Mouse (Mus musculus) hindbrain, embryonic 16.5 days (tissue): ENCODE results near the gene Atp8a2. TPM values are rescaled to one million over a fixed set of nuclear protein-coding genes. Genes with fewer than 3 reads are reported as not detected.

Source experiments
- ATAC-seq: fragments of 200-750 bp; cut with Nextera tagmentation; 2 replicates; pipeline ENCODE4 v1.8.0; 2017; ENCODE audit warnings: moderate TSS enrichment, moderate library complexity
- H3K27ac ChIP-seq: fragments of 300-500 bp; sonication (generic); 2 replicates; pipeline ENCODE4 v1.5.1; 2014; ENCODE audit warnings: low read depth, mild to moderate bottlenecking, control low read depth, low read length, moderate library complexity
- H3K27me3 ChIP-seq: fragments of 300-500 bp; sonication (generic); replicated peaks from 2 replicates; pipeline ENCODE4 v1.6.1; 2014; ENCODE audit warnings: low read length; ENCODE audit not compliant: control insufficient read depth, insufficient read depth
- H3K36me3 ChIP-seq: fragments of 300-500 bp; sonication (generic); 2 replicates; pipeline ENCODE4 v1.6.1; 2014; ENCODE audit warnings: mild to moderate bottlenecking, low read length, moderate library complexity, mixed read lengths; ENCODE audit not compliant: control insufficient read depth, insufficient read depth
- H3K4me1 ChIP-seq: fragments of 300-500 bp; sonication (generic); 2 replicates; pipeline ENCODE4 v1.6.1; 2014; ENCODE audit warnings: low read depth, low read length; ENCODE audit not compliant: control insufficient read depth, insufficient read depth
- H3K4me2 ChIP-seq: fragments of 300-500 bp; sonication (generic); 2 replicates; pipeline ENCODE4 v1.6.1; 2014; ENCODE audit warnings: mild to moderate bottlenecking, low read length, control low read depth, moderate library complexity
- H3K4me3 ChIP-seq: fragments of 300-500 bp; sonication (generic); 2 replicates; pipeline ENCODE4 v1.5.1; 2014; ENCODE audit warnings: mild to moderate bottlenecking, low read length, control low read depth, moderate library complexity
- H3K9ac ChIP-seq: fragments of 300-500 bp; sonication (generic); 2 replicates; pipeline ENCODE4 v1.6.1; 2014; ENCODE audit warnings: low read depth, mild to moderate bottlenecking, control low read depth, low read length, moderate library complexity
- H3K9me3 ChIP-seq: fragments of 300-500 bp; sonication (generic); 2 replicates; pipeline ENCODE4 v1.6.1; 2014; ENCODE audit warnings: mild to moderate bottlenecking, low read length, moderate library complexity; ENCODE audit not compliant: control insufficient read depth
- WGBS: fragments of 180-500 bp; shearing (Covaris S2); extraction: QIAGEN DNeasy Blood & Tissue Kit; methylation state at CpG from one replicate; pipeline ENCODE4 v1.1.7; 2014; 5-methylcytosine and 5-hydroxymethylcytosine counted together
- polyA plus RNA-seq: library from polyadenylated mRNA; unstranded; fragments of >200 nt; fragmentation: Nextera tagmentation; extraction: Ambion mirVana; gene quantifications from 2 replicates; pipeline ENCODE4 v1.2.1, GENCODE M21; 2015

Atp8a2 gene
- polyA plus RNA-seq, 1 experiment from 2014 or later, result 44.2 TPM

GRCm38 (mm10) chr14:59888046-59888445 is 308.9 kb downstream of the Atp8a2 start:
- no peak for ATAC-seq
- H3K4me2 ChIP-seq, result no peak overlapping the region
- H3K36me3 ChIP-seq, result no peaks in the 10 kb centered on the region
- no peak overlapping the region for H3K27ac ChIP-seq
- no peaks in the 10 kb centered on the region for H3K27me3 ChIP-seq
- 85% methylated on average over 6 of the region's 6 CpGs for WGBS
- H3K9me3 ChIP-seq, result no peaks in the 10 kb centered on the region
- no peak overlapping the region for H3K4me3 ChIP-seq
- peaks cover 12% of the 10 kb centered on the region for H3K4me1 ChIP-seq
- no peak overlapping the region for H3K9ac ChIP-seq

- 40% methylated on average over 15 of the region's 15 CpGs for WGBS
- peak; percentile 59 for ATAC-seq
- Histone ChIP-seq H3K27ac (no peak overlapping the region), H3K4me1 (peaks cover 12% of the 10 kb centered on the region), H3K27me3 (no peaks in the 10 kb centered on the region), H3K9me3 (no peaks in the 10 kb centered on the region), H3K36me3 (no peaks in the 10 kb centered on the region), H3K9ac (no peak overlapping the region), H3K4me2 (peak overlapping the region; percentile 27), H3K4me3 (no peak overlapping the region)
Measured at GRCm38 (mm10) chr14:59887061-59887861, 309.7 kb downstream of the Atp8a2 start.

GRCm38 (mm10) chr14:59883517-59884069 is 313.4 kb downstream of the Atp8a2 start:
- ATAC-seq, result no peak
- Histone ChIP-seq H3K9me3 (no peaks in the 10 kb centered on the region), H3K36me3 (no peaks in the 10 kb centered on the region), H3K4me3 (no peak overlapping the region), H3K27me3 (no peaks in the 10 kb centered on the region), H3K9ac (no peak overlapping the region), H3K4me2 (no peak overlapping the region), H3K27ac (no peak overlapping the region), H3K4me1 (peaks cover 12% of the 10 kb centered on the region)
- 76% methylated on average over 10 of the region's 10 CpGs for WGBS

- Histone ChIP-seq H3K4me2 (no peak overlapping the region), H3K9me3 (no peaks in the 10 kb centered on the region), H3K27me3 (no peaks in the 10 kb centered on the region), H3K4me1 (no peaks in the 10 kb centered on the region), H3K9ac (no peak overlapping the region), H3K27ac (no peak overlapping the region), H3K4me3 (no peak overlapping the region), H3K36me3 (no peaks in the 10 kb centered on the region)
- WGBS, result 84% methylated on average over 3 of the region's 3 CpGs
- ATAC-seq, result no peak
Measured at GRCm38 (mm10) chr14:59880829-59881228, 316.1 kb downstream of the Atp8a2 start.

- WGBS, result 80% methylated on average over 3 of the region's 3 CpGs
- H3K36me3 ChIP-seq, result no peaks in the 10 kb centered on the region
- H3K4me1 ChIP-seq, result no peaks in the 10 kb centered on the region
Measured at GRCm38 (mm10) chr14:59878248-59878647, 318.7 kb downstream of the Atp8a2 start.

GRCm38 (mm10) chr14:59876525-59876924 is 320.5 kb downstream of the Atp8a2 start:
- Histone ChIP-seq H3K9me3 (no peaks in the 10 kb centered on the region), H3K4me3 (no peak overlapping the region), H3K9ac (no peak overlapping the region), H3K4me1 (no peaks in the 10 kb centered on the region), H3K27me3 (no peaks in the 10 kb centered on the region), H3K27ac (no peak overlapping the region), H3K36me3 (no peaks in the 10 kb centered on the region), H3K4me2 (no peak overlapping the region)
- WGBS, result 72% methylated on average over 2 of the region's 2 CpGs
- no peak for ATAC-seq

More at GRCm38 (mm10) chr14:59878248-59878647, 318.7 kb downstream of the Atp8a2 start:
- H3K4me3 ChIP-seq, result no peak overlapping the region
- no peaks in the 10 kb centered on the region for H3K9me3 ChIP-seq
- no peak overlapping the region for H3K27ac ChIP-seq
- ATAC-seq, result no peak
- no peaks in the 10 kb centered on the region for H3K27me3 ChIP-seq
- H3K4me2 ChIP-seq, result no peak overlapping the region
- H3K9ac ChIP-seq, result no peak overlapping the region

GRCm38 (mm10) chr14:59868369-59868768 is 328.6 kb downstream of the Atp8a2 start:
- no peak overlapping the region for H3K9ac ChIP-seq
- no peak for ATAC-seq
- no peak overlapping the region for H3K4me3 ChIP-seq
- peaks cover 4% of the 10 kb centered on the region for H3K9me3 ChIP-seq
- H3K4me2 ChIP-seq, result no peak overlapping the region
- no peak overlapping the region for H3K27ac ChIP-seq
- no peaks in the 10 kb centered on the region for H3K36me3 ChIP-seq
- H3K4me1 ChIP-seq, result no peaks in the 10 kb centered on the region; the same call in 1 of the 2 replicates
- no peaks in the 10 kb centered on the region for H3K27me3 ChIP-seq
- 64% methylated on average over 7 of the region's 7 CpGs for WGBS

- no peaks in the 10 kb centered on the region; the same call in 1 of the 2 replicates for H3K4me1 ChIP-seq
- H3K9ac ChIP-seq, result no peak overlapping the region
- ATAC-seq, result peak; percentile 22; the same call in 1 of the 2 replicates
- no peak overlapping the region for H3K4me3 ChIP-seq
- H3K9me3 ChIP-seq, result peaks cover 4% of the 10 kb centered on the region
- H3K4me2 ChIP-seq, result no peak overlapping the region
- no peak overlapping the region for H3K27ac ChIP-seq
- H3K27me3 ChIP-seq, result no peaks in the 10 kb centered on the region
- no peaks in the 10 kb centered on the region for H3K36me3 ChIP-seq
- WGBS, result 58% methylated on average over 7 of the region's 7 CpGs
Measured at GRCm38 (mm10) chr14:59867749-59868148, 329.2 kb downstream of the Atp8a2 start.

GRCm38 (mm10) chr14:59866001-59866400 is 331.0 kb downstream of the Atp8a2 start:
- 75% methylated on average over 5 of the region's 5 CpGs for WGBS
- no peaks in the 10 kb centered on the region for H3K27me3 ChIP-seq
- no peak overlapping the region for H3K27ac ChIP-seq
- H3K4me1 ChIP-seq, result no peaks in the 10 kb centered on the region; the same call in 1 of the 2 replicates
- ATAC-seq, result no peak
- H3K4me2 ChIP-seq, result no peak overlapping the region
- H3K9me3 ChIP-seq, result peaks cover 4% of the 10 kb centered on the region
- no peak overlapping the region for H3K4me3 ChIP-seq
- no peaks in the 10 kb centered on the region for H3K36me3 ChIP-seq
- H3K9ac ChIP-seq, result no peak overlapping the region
